Mouse (Mus musculus) liver, embryonic 15.5 days (tissue): ENCODE data around the gene Grid2. TPM values are rescaled to one million over a fixed set of nuclear protein-coding genes. Genes with fewer than 3 reads are reported as not detected.

Source experiments
- ATAC-seq: fragments of 200-750 bp; cut with Nextera tagmentation; 2 replicates; pipeline ENCODE4 v1.8.0; 2017; ENCODE audit warnings: moderate number of reproducible peaks, mild to moderate bottlenecking, moderate library complexity; ENCODE audit not compliant: insufficient read depth
- H3K27ac ChIP-seq: fragments of 300-500 bp; sonication (generic); replicated peaks from 2 replicates; pipeline ENCODE4 v1.5.1; 2015; ENCODE audit warnings: mild to moderate bottlenecking, inconsistent platforms
- H3K27me3 ChIP-seq: fragments of 300-500 bp; sonication (generic); 2 replicates; pipeline ENCODE4 v1.6.1; 2015; ENCODE audit warnings: mild to moderate bottlenecking, inconsistent platforms
- H3K36me3 ChIP-seq: fragments of 300-500 bp; sonication (generic); replicated peaks from 2 replicates; pipeline ENCODE4 v1.6.1; 2015; ENCODE audit warnings: moderate library complexity, mild to moderate bottlenecking, inconsistent platforms
- H3K4me1 ChIP-seq: fragments of 300-500 bp; sonication (generic); replicated peaks from 2 replicates; pipeline ENCODE4 v1.6.1; 2015; ENCODE audit warnings: inconsistent platforms
- H3K4me2 ChIP-seq: fragments of 300-500 bp; sonication (generic); 2 replicates; pipeline ENCODE4 v1.6.1; 2015; ENCODE audit warnings: moderate library complexity, mild to moderate bottlenecking, inconsistent platforms
- H3K4me3 ChIP-seq: fragments of 300-500 bp; sonication (generic); replicated peaks from 2 replicates; pipeline ENCODE4 v1.5.1; 2015; ENCODE audit warnings: mild to moderate bottlenecking, inconsistent platforms
- H3K9ac ChIP-seq: fragments of 300-500 bp; sonication (generic); 2 replicates; pipeline ENCODE4 v1.6.1; 2015; ENCODE audit warnings: moderate library complexity, mild to moderate bottlenecking, inconsistent platforms
- H3K9me3 ChIP-seq: fragments of 300-500 bp; sonication (generic); replicated peaks from 2 replicates; pipeline ENCODE4 v1.6.1; 2016; ENCODE audit warnings: inconsistent platforms
- WGBS: fragments of 180-500 bp; shearing (Covaris S2); methylation state at CpG from one replicate; pipeline ENCODE4 v1.1.7; 2015; ENCODE audit warnings: mixed read lengths; ENCODE audit not compliant: insufficient replicate concordance; 5-methylcytosine and 5-hydroxymethylcytosine counted together
- polyA plus RNA-seq: library from polyadenylated mRNA; unstranded; fragments of >200 nt; fragmentation: Nextera tagmentation; extraction: Ambion mirVana; gene quantifications from 2 replicates; pipeline ENCODE4 v1.2.1, GENCODE M21; 2015

Gene Grid2
- polyA plus RNA-seq, 1 experiment from 2014 or later: not detected

GRCm38 (mm10) chr6:63898171-63898570 is 642.5 kb downstream of the Grid2 start:
- no peak overlapping the region for H3K27ac ChIP-seq
- H3K36me3 ChIP-seq: no peaks in the 10 kb centered on the region
- H3K9ac ChIP-seq: no peak overlapping the region
- WGBS: 62% methylated on average over 2 of the region's 2 CpGs
- H3K4me1 ChIP-seq: no peaks in the 10 kb centered on the region
- H3K9me3 ChIP-seq: no peaks in the 10 kb centered on the region
- H3K27me3 ChIP-seq: no peaks in the 10 kb centered on the region
- no peak overlapping the region for H3K4me3 ChIP-seq
- H3K4me2 ChIP-seq: no peak overlapping the region
- ATAC-seq: no peak

- no peak overlapping the region for H3K27ac ChIP-seq
- H3K36me3 ChIP-seq: no peaks in the 10 kb centered on the region
- ATAC-seq: no peak
- no peaks in the 10 kb centered on the region for H3K4me1 ChIP-seq
- no peaks in the 10 kb centered on the region for H3K9me3 ChIP-seq
- no peak overlapping the region for H3K4me3 ChIP-seq
- WGBS: 61% methylated on average over 6 of the region's 6 CpGs
- H3K27me3 ChIP-seq: no peaks in the 10 kb centered on the region
- H3K9ac ChIP-seq: no peak overlapping the region
- H3K4me2 ChIP-seq: no peak overlapping the region
These were observed 661.4 kb downstream of the Grid2 start for GRCm38 (mm10) chr6:63917035-63917570.

GRCm38 (mm10) chr6:63921951-63922350 is 666.3 kb downstream of the Grid2 start:
- no peak for ATAC-seq

GRCm38 (mm10) chr6:63931201-63931600 is 675.5 kb downstream of the Grid2 start:
- Histone ChIP-seq H3K4me2 (no peak overlapping the region), H3K4me3 (no peak overlapping the region), H3K9me3 (no peaks in the 10 kb centered on the region), H3K4me1 (no peaks in the 10 kb centered on the region), H3K27me3 (no peaks in the 10 kb centered on the region), H3K9ac (no peak overlapping the region), H3K27ac (no peak overlapping the region), H3K36me3 (no peaks in the 10 kb centered on the region)
- ATAC-seq: no peak

More at GRCm38 (mm10) chr6:63921951-63922350, 666.3 kb downstream of the Grid2 start:
- no peak overlapping the region for H3K4me3 ChIP-seq
- WGBS: 74% methylated on average over 6 of the region's 6 CpGs
- H3K4me1 ChIP-seq: no peaks in the 10 kb centered on the region
- no peaks in the 10 kb centered on the region for H3K27me3 ChIP-seq
- no peak overlapping the region for H3K27ac ChIP-seq
- H3K4me2 ChIP-seq: no peak overlapping the region
- H3K36me3 ChIP-seq: no peaks in the 10 kb centered on the region
- H3K9ac ChIP-seq: no peak overlapping the region
- no peaks in the 10 kb centered on the region for H3K9me3 ChIP-seq

GRCm38 (mm10) chr6:63946721-63947120 is 691.0 kb downstream of the Grid2 start:
- no peaks in the 10 kb centered on the region for H3K27me3 ChIP-seq
- no peak for ATAC-seq

GRCm38 (mm10) chr6:63963789-63964188 is 708.1 kb downstream of the Grid2 start:
- Histone ChIP-seq H3K36me3 (no peaks in the 10 kb centered on the region), H3K4me1 (no peaks in the 10 kb centered on the region), H3K9ac (no peak overlapping the region), H3K27ac (no peak overlapping the region), H3K27me3 (no peaks in the 10 kb centered on the region), H3K4me3 (no peak overlapping the region), H3K9me3 (no peaks in the 10 kb centered on the region), H3K4me2 (no peak overlapping the region)
- 66% methylated on average over 3 of the region's 3 CpGs for WGBS
- no peak for ATAC-seq

More at GRCm38 (mm10) chr6:63946721-63947120, 691.0 kb downstream of the Grid2 start:
- H3K4me2 ChIP-seq: no peak overlapping the region
- no peaks in the 10 kb centered on the region for H3K36me3 ChIP-seq
- no peak overlapping the region for H3K27ac ChIP-seq
- no peaks in the 10 kb centered on the region for H3K9me3 ChIP-seq
- H3K9ac ChIP-seq: no peak overlapping the region
- no peak overlapping the region for H3K4me3 ChIP-seq
- WGBS: 43% methylated on average over 5 of the region's 5 CpGs
- no peaks in the 10 kb centered on the region for H3K4me1 ChIP-seq

GRCm38 (mm10) chr6:63964269-63964668 is 708.6 kb downstream of the Grid2 start:
- Histone ChIP-seq H3K4me1 (no peaks in the 10 kb centered on the region), H3K9me3 (no peaks in the 10 kb centered on the region), H3K4me3 (no peak overlapping the region), H3K9ac (no peak overlapping the region), H3K36me3 (no peaks in the 10 kb centered on the region), H3K27ac (no peak overlapping the region), H3K27me3 (no peaks in the 10 kb centered on the region), H3K4me2 (no peak overlapping the region)
- no peak for ATAC-seq
- WGBS: 64% methylated on average over 6 of the region's 6 CpGs

- no peak overlapping the region for H3K27ac ChIP-seq
- WGBS: 51% methylated on average over 2 of the region's 2 CpGs
- H3K9ac ChIP-seq: no peak overlapping the region
These were observed 709.1 kb downstream of the Grid2 start for GRCm38 (mm10) chr6:63964735-63965134.

GRCm38 (mm10) chr6:64046084-64046483 is 790.4 kb downstream of the Grid2 start:
- no peaks in the 10 kb centered on the region for H3K9me3 ChIP-seq
- no peaks in the 10 kb centered on the region for H3K27me3 ChIP-seq
- H3K4me3 ChIP-seq: no peak overlapping the region
- ATAC-seq: no peak
- H3K27ac ChIP-seq: no peak overlapping the region
- H3K4me2 ChIP-seq: no peak overlapping the region
- no peaks in the 10 kb centered on the region for H3K36me3 ChIP-seq
- H3K9ac ChIP-seq: no peak overlapping the region
- WGBS: 55% methylated on average over 2 of the region's 2 CpGs
- no peaks in the 10 kb centered on the region for H3K4me1 ChIP-seq

More at GRCm38 (mm10) chr6:63964735-63965134, 709.1 kb downstream of the Grid2 start:
- no peaks in the 10 kb centered on the region for H3K9me3 ChIP-seq
- H3K27me3 ChIP-seq: no peaks in the 10 kb centered on the region
- H3K4me3 ChIP-seq: no peak overlapping the region
- no peak for ATAC-seq
- no peak overlapping the region for H3K4me2 ChIP-seq
- no peaks in the 10 kb centered on the region for H3K36me3 ChIP-seq
- no peaks in the 10 kb centered on the region for H3K4me1 ChIP-seq

GRCm38 (mm10) chr6:64046732-64047131 is 791.1 kb downstream of the Grid2 start:
- Histone ChIP-seq H3K4me2 (no peak overlapping the region), H3K4me1 (no peaks in the 10 kb centered on the region), H3K4me3 (no peak overlapping the region), H3K27me3 (no peaks in the 10 kb centered on the region), H3K36me3 (no peaks in the 10 kb centered on the region), H3K9me3 (no peaks in the 10 kb centered on the region), H3K9ac (no peak overlapping the region), H3K27ac (no peak overlapping the region)
- ATAC-seq: no peak
- WGBS: 41% methylated on average over 1 of the region's 1 CpGs

- Histone ChIP-seq H3K4me3 (no peak overlapping the region), H3K9ac (no peak overlapping the region), H3K4me1 (no peaks in the 10 kb centered on the region), H3K4me2 (no peak overlapping the region), H3K27ac (no peak overlapping the region), H3K36me3 (no peaks in the 10 kb centered on the region), H3K27me3 (no peaks in the 10 kb centered on the region), H3K9me3 (no peaks in the 10 kb centered on the region)
- 68% methylated on average over 5 of the region's 5 CpGs for WGBS
- ATAC-seq: no peak
These were observed 792.3 kb downstream of the Grid2 start for GRCm38 (mm10) chr6:64047950-64048349.

- Histone ChIP-seq H3K36me3 (no peaks in the 10 kb centered on the region), H3K27ac (no peak overlapping the region), H3K9ac (no peak overlapping the region), H3K27me3 (no peaks in the 10 kb centered on the region), H3K9me3 (no peaks in the 10 kb centered on the region), H3K4me2 (no peak overlapping the region), H3K4me1 (no peaks in the 10 kb centered on the region), H3K4me3 (no peak overlapping the region)
- WGBS: 60% methylated on average over 7 of the region's 7 CpGs
- no peak for ATAC-seq
These were observed 808.2 kb downstream of the Grid2 start for GRCm38 (mm10) chr6:64063858-64064257.
